Mouse (Mus musculus) myocyte (in vitro differentiated cells): Measurements from ENCODE around the gene Mif. TPM values are rescaled to one million over a fixed set of nuclear protein-coding genes. Genes with fewer than 3 reads are reported as not detected.
A peak's percentile ranks its signal among the peaks of the same experiment; 100 is the strongest.

ENCODE experiments used
- H3K27me3 ChIP-seq: one replicate; pipeline ENCODE4 v1.6.1; 2011; ENCODE audit not compliant: control insufficient read depth, insufficient read depth, insufficient read length
- H3K36me3 ChIP-seq: one replicate; pipeline ENCODE4 v1.6.1; 2011; ENCODE audit not compliant: control insufficient read depth, insufficient read depth
- H3K4me2 ChIP-seq: one replicate; pipeline ENCODE4 v1.6.1; 2011; ENCODE audit warnings: low read depth, control low read depth
- H3K4me3 ChIP-seq: one replicate; pipeline ENCODE4 v1.5.1; 2011; ENCODE audit warnings: mild to moderate bottlenecking, control low read depth, moderate library complexity
- H3K79me2 ChIP-seq: one replicate; pipeline ENCODE4 v1.6.1; 2011; ENCODE audit not compliant: control insufficient read depth, insufficient read depth
- H3ac ChIP-seq: one replicate; pipeline ENCODE4 v1.6.1; 2011; ENCODE audit not compliant: control insufficient read depth, insufficient read length
- CEBPB ChIP-seq: IDR thresholded peaks from 2 replicates; pipeline ENCODE4 v1.6.1; 2011; ENCODE audit warnings: mild to moderate bottlenecking, moderate library complexity; ENCODE audit not compliant: poor library complexity, insufficient read depth, severe bottlenecking
- E2F4 ChIP-seq: IDR thresholded peaks from one replicate; pipeline ENCODE4 v1.6.1; 2011; ENCODE audit warnings: mild to moderate bottlenecking, control low read depth, moderate library complexity; ENCODE audit not compliant: insufficient read depth
- MAX ChIP-seq: IDR thresholded peaks from one replicate; pipeline ENCODE4 v1.6.1; 2011; ENCODE audit warnings: low read depth, mild to moderate bottlenecking, control low read depth
- MYOD1 ChIP-seq, 3 experiments: IDR thresholded peaks; one replicate each; pipeline ENCODE4 v1.6.1; 2011; ENCODE audit warnings: control low read depth in 2 of 3, low read depth in 2 of 3, mild to moderate bottlenecking in 2 of 3, moderate library complexity in 1 of 3; ENCODE audit not compliant: insufficient read length in 2 of 3, control insufficient read depth in 1 of 3
- MYOG ChIP-seq, 3 experiments: IDR thresholded peaks; one replicate each; pipeline ENCODE4 v1.6.1; 2011; ENCODE audit warnings: control low read depth in 2 of 3, low read depth in 2 of 3, mild to moderate bottlenecking in 2 of 3; ENCODE audit not compliant: insufficient read length in 2 of 3, control insufficient read depth in 1 of 3, insufficient read depth in 1 of 3
- POLR2A ChIP-seq: IDR thresholded peaks from one replicate; pipeline ENCODE4 v1.6.1; 2011; ENCODE audit warnings: low read depth, mild to moderate bottlenecking, control low read depth, moderate library complexity; ENCODE audit not compliant: insufficient read length
- POLR2AphosphoS2 ChIP-seq: IDR thresholded peaks from one replicate; pipeline ENCODE4 v1.6.1; 2011; ENCODE audit warnings: low read depth, control low read depth; ENCODE audit not compliant: insufficient read length
- REST ChIP-seq: IDR thresholded peaks from one replicate; pipeline ENCODE4 v1.6.1; 2011; ENCODE audit warnings: mild to moderate bottlenecking, control low read depth, moderate library complexity; ENCODE audit not compliant: insufficient read depth, insufficient read length
- SRF ChIP-seq: IDR thresholded peaks from one replicate; pipeline ENCODE4 v1.6.1; 2011; ENCODE audit warnings: low read depth; ENCODE audit not compliant: control insufficient read depth, insufficient read length
- TCF12 ChIP-seq: IDR thresholded peaks from one replicate; pipeline ENCODE4 v1.6.1; 2011; ENCODE audit warnings: mild to moderate bottlenecking, control low read depth; ENCODE audit not compliant: poor library complexity, insufficient read depth, severe bottlenecking
- TCF3 ChIP-seq: IDR thresholded peaks from one replicate; pipeline ENCODE4 v1.6.1; 2011; ENCODE audit warnings: low read depth, control low read depth; ENCODE audit not compliant: insufficient read length
- USF1 ChIP-seq: IDR thresholded peaks from one replicate; pipeline ENCODE4 v1.6.1; 2011; ENCODE audit warnings: low read depth, mild to moderate bottlenecking, control low read depth, moderate library complexity
- polyA plus RNA-seq: library from polyadenylated mRNA; unstranded; fragments of >200 nt; fragmentation: generic; extraction: Trizol; gene quantifications from one replicate; pipeline ENCODE4 v1.2.1, GENCODE M21; 2012; ENCODE audit warnings: missing spikeins

Gene Mif
- polyA plus RNA-seq, 1 experiment, result 3,517 TPM

GRCm38 (mm10) chr10:75859107-75859746 is 813 bp downstream of the Mif start:
- Histone ChIP-seq H3K4me2 (peak overlapping the region; percentile 70), H3K4me3 (peak overlapping the region; percentile 86), H3ac (peak overlapping the region; percentile 28), H3K79me2 (peaks cover 14% of the 10 kb centered on the region), H3K36me3 (peaks cover 10% of the 10 kb centered on the region), H3K27me3 (no peaks in the 10 kb centered on the region)
- TF ChIP-seq REST (no peak), MYOD1 (IDR thresholded peaks at IDR 0.05; ENCODE audit: control insufficient read depth in 1 of 3, insufficient read length in 2 of 3, low read depth in 2 of 3) (no peak), SRF (no peak), MAX (no peak), POLR2AphosphoS2 (no peak), TCF3 (no peak), USF1 (no peak), E2F4 (no peak), MYOG (IDR thresholded peaks at IDR 0.05; ENCODE audit: control insufficient read depth in 1 of 3, insufficient read depth in 1 of 3, insufficient read length in 2 of 3, low read depth in 2 of 3) (no peak), POLR2A (no peak), CEBPB (no peak), TCF12 (no peak)

GRCm38 (mm10) chr10:75857598-75857997 is 2.4 kb downstream of the Mif start:
- peaks cover 14% of the 10 kb centered on the region for H3K79me2 ChIP-seq
- peak; percentile 58 for TF ChIP-seq POLR2AphosphoS2
- no peak for TF ChIP-seq MYOG (IDR thresholded peaks at IDR 0.05; ENCODE audit: control insufficient read depth in 1 of 3, insufficient read depth in 1 of 3, insufficient read length in 2 of 3, low read depth in 2 of 3)
- peak; percentile 10 for TF ChIP-seq POLR2A
- H3ac ChIP-seq, result no peak overlapping the region
- H3K4me3 ChIP-seq, result peak overlapping the region; percentile 86
- H3K36me3 ChIP-seq, result peaks cover 10% of the 10 kb centered on the region
- no peaks in the 10 kb centered on the region for H3K27me3 ChIP-seq
- peak overlapping the region; percentile 70 for H3K4me2 ChIP-seq

- Histone ChIP-seq H3ac (no peak overlapping the region), H3K27me3 (no peaks in the 10 kb centered on the region), H3K4me2 (no peak overlapping the region), H3K79me2 (peaks cover 14% of the 10 kb centered on the region), H3K36me3 (peaks cover 10% of the 10 kb centered on the region), H3K4me3 (no peak overlapping the region)
- TF ChIP-seq CEBPB (no peak), SRF (no peak), TCF3 (no peak), MYOD1 (IDR thresholded peaks at IDR 0.05; ENCODE audit: control insufficient read depth in 1 of 3, insufficient read length in 2 of 3, low read depth in 2 of 3) (no peak), USF1 (no peak), POLR2A (no peak), MAX (no peak), TCF12 (no peak), MYOG (IDR thresholded peaks at IDR 0.05; ENCODE audit: control insufficient read depth in 1 of 3, insufficient read depth in 1 of 3, insufficient read length in 2 of 3, low read depth in 2 of 3) (no peak), E2F4 (no peak), POLR2AphosphoS2 (no peak), REST (no peak)
These were observed 3.1 kb downstream of the Mif start for GRCm38 (mm10) chr10:75856976-75857375.

- TF ChIP-seq POLR2AphosphoS2, result peak; percentile 26
- no peak for TF ChIP-seq TCF3
- Histone ChIP-seq H3K27me3 (no peaks in the 10 kb centered on the region), H3K79me2 (peaks cover 14% of the 10 kb centered on the region), H3K36me3 (peaks cover 10% of the 10 kb centered on the region), H3K4me3 (no peak overlapping the region), H3K4me2 (no peak overlapping the region), H3ac (no peak overlapping the region)
These were observed 3.7 kb downstream of the Mif start for GRCm38 (mm10) chr10:75856155-75856907.

GRCm38 (mm10) chr10:75855416-75855981 is 4.5 kb downstream of the Mif start:
- H3K36me3 ChIP-seq, result peaks cover 10% of the 10 kb centered on the region
- H3K27me3 ChIP-seq, result no peaks in the 10 kb centered on the region
- no peak overlapping the region for H3K4me3 ChIP-seq
- TF ChIP-seq E2F4 (no peak), MAX (no peak), POLR2AphosphoS2 (peak; percentile 16), MYOD1 (IDR thresholded peaks at IDR 0.05; ENCODE audit: control insufficient read depth in 1 of 3, insufficient read length in 2 of 3, low read depth in 2 of 3) (no peak)
- H3ac ChIP-seq, result no peak overlapping the region
- no peak overlapping the region for H3K4me2 ChIP-seq
- peaks cover 14% of the 10 kb centered on the region for H3K79me2 ChIP-seq
